Mouse (Mus musculus): Measurements from ENCODE around the gene Serpinf1.
"Not testable (repeated sequence)": the region's sequence is repeated elsewhere in the genome, so short reads cannot be mapped to it uniquely, and the experiment has no call there.

Serpinf1 gene

GRCm38 (mm10) chr11:75424459-75424858 lies 2.0 kb upstream of the Serpinf1 start:
- no peak for DNase-seq (ENCODE audit: inconsistent age in 2 of 2, low spot score in 1 of 2)

- DNase-seq (ENCODE audit: inconsistent age in 2 of 2, low spot score in 1 of 2), result no peak
These were observed 1.5 kb upstream of the Serpinf1 start for GRCm38 (mm10) chr11:75424033-75424432.

GRCm38 (mm10) chr11:75423091-75423490 lies 590 bp upstream of the Serpinf1 start:
- DNase-seq (ENCODE audit: inconsistent age in 2 of 2, low spot score in 1 of 2), result no peak

- DNase-seq (ENCODE audit: inconsistent age in 2 of 2, low spot score in 1 of 2), result peak in 1 of 2 experiments; percentile 68
These were observed 1.0 kb downstream of the Serpinf1 start for GRCm38 (mm10) chr11:75421375-75422012.

GRCm38 (mm10) chr11:75420810-75421374 lies 1.6 kb downstream of the Serpinf1 start:
- DNase-seq (ENCODE audit: inconsistent age in 2 of 2, low spot score in 1 of 2), result no peak

GRCm38 (mm10) chr11:75420037-75420436 lies 2.5 kb downstream of the Serpinf1 start:
- no peak for DNase-seq (ENCODE audit: inconsistent age in 2 of 2, low spot score in 1 of 2)

GRCm38 (mm10) chr11:75415994-75416393 lies 6.5 kb downstream of the Serpinf1 start:
- DNase-seq (ENCODE audit: inconsistent age in 2 of 2, low spot score in 1 of 2), result no peak

- no peak for DNase-seq (ENCODE audit: inconsistent age in 2 of 2, low spot score in 1 of 2)
These were observed 7.4 kb downstream of the Serpinf1 start for GRCm38 (mm10) chr11:75415096-75415495.

GRCm38 (mm10) chr11:75410591-75410990 lies 11.9 kb downstream of the Serpinf1 start:
- no peak for DNase-seq (ENCODE audit: inconsistent age in 2 of 2, low spot score in 1 of 2)

- DNase-seq (ENCODE audit: inconsistent age in 2 of 2, low spot score in 1 of 2), result no peak
These were observed 12.6 kb downstream of the Serpinf1 start for GRCm38 (mm10) chr11:75409679-75410575.

- peak in 1 of 2 experiments; percentile 83 for DNase-seq (ENCODE audit: inconsistent age in 2 of 2, low spot score in 1 of 2)
These were observed 15.6 kb downstream of the Serpinf1 start for GRCm38 (mm10) chr11:75406865-75407264.

- DNase-seq (ENCODE audit: inconsistent age in 2 of 2, low spot score in 1 of 2), result no peak
These were observed 16.4 kb downstream of the Serpinf1 start for GRCm38 (mm10) chr11:75406104-75406503.

GRCm38 (mm10) chr11:75404801-75405200 lies 17.7 kb downstream of the Serpinf1 start:
- DNase-seq (ENCODE audit: inconsistent age in 2 of 2, low spot score in 1 of 2), result no peak

GRCm38 (mm10) chr11:75403301-75404052 lies 19.0 kb downstream of the Serpinf1 start:
- DNase-seq (ENCODE audit: inconsistent age in 2 of 2, low spot score in 1 of 2), result peak; percentile 57 to 65

- DNase-seq (ENCODE audit: inconsistent age in 2 of 2, low spot score in 1 of 2), result peak; percentile 59 to 86
These were observed 20.2 kb downstream of the Serpinf1 start for GRCm38 (mm10) chr11:75402271-75402690.

GRCm38 (mm10) chr11:75400099-75400498 lies 22.4 kb downstream of the Serpinf1 start:
- DNase-seq (ENCODE audit: inconsistent age in 2 of 2, low spot score in 1 of 2), result peak in 1 of 2 experiments; percentile 19

- peak; percentile 86 to 88 for DNase-seq (ENCODE audit: inconsistent age in 2 of 2, low spot score in 1 of 2)
These were observed 23.1 kb downstream of the Serpinf1 start for GRCm38 (mm10) chr11:75399411-75399841.

GRCm38 (mm10) chr11:75397452-75397851 lies 25.0 kb downstream of the Serpinf1 start:
- no peak for DNase-seq (ENCODE audit: inconsistent age in 2 of 2, low spot score in 1 of 2)

- DNase-seq (ENCODE audit: inconsistent age in 2 of 2, low spot score in 1 of 2), result no peak
These were observed 26.9 kb downstream of the Serpinf1 start for GRCm38 (mm10) chr11:75395611-75396010.

- DNase-seq (ENCODE audit: inconsistent age in 2 of 2, low spot score in 1 of 2), result peak; percentile 54 to 68
These were observed 39.0 kb downstream of the Serpinf1 start for GRCm38 (mm10) chr11:75383529-75383928.

- not testable (repeated sequence) for DNase-seq (ENCODE audit: inconsistent age in 2 of 2, low spot score in 1 of 2)
These were observed 43.7 kb downstream of the Serpinf1 start for GRCm38 (mm10) chr11:75378786-75379185.
